Mouse (Mus musculus) liver, adult 2 months (tissue): Measurements from ENCODE around the gene Faap20. TPM values are rescaled to one million over a fixed set of nuclear protein-coding genes. Genes with fewer than 3 reads are reported as not detected.

ENCODE experiments used
- DNase-seq: peaks from one replicate; pipeline ENCODE4 v3.0.0-alpha.2; 2011; ENCODE audit warnings: low read depth, low spot score; ENCODE audit errors: extremely low read depth
- H3K27ac ChIP-seq: fragments of 200-500 bp; replicated peaks from 2 replicates; pipeline ENCODE4 v1.5.1; 2012; ENCODE audit warnings: low read depth, mild to moderate bottlenecking, control low read depth, inconsistent platforms, low read length; ENCODE audit not compliant: insufficient read depth
- H3K27me3 ChIP-seq: fragments of 200-500 bp; 2 replicates; pipeline ENCODE4 v1.6.1; 2012; ENCODE audit warnings: mild to moderate bottlenecking, moderate library complexity, low read length, inconsistent platforms; ENCODE audit not compliant: control insufficient read depth, insufficient read depth
- H3K36me3 ChIP-seq: fragments of 200-500 bp; 2 replicates; pipeline ENCODE4 v1.6.1; 2012; ENCODE audit warnings: low read length, inconsistent platforms; ENCODE audit not compliant: control insufficient read depth, insufficient read depth
- H3K4me1 ChIP-seq: fragments of 200-500 bp; 2 replicates; pipeline ENCODE4 v1.6.1; 2011; ENCODE audit warnings: low read length; ENCODE audit not compliant: control insufficient read depth, insufficient read depth
- H3K4me3 ChIP-seq: fragments of 200-500 bp; 2 replicates; pipeline ENCODE4 v1.5.1; 2011; ENCODE audit warnings: low read depth, mild to moderate bottlenecking, control low read depth, low read length, moderate library complexity; ENCODE audit not compliant: insufficient read depth
- H3K79me2 ChIP-seq: fragments of 200-500 bp; 2 replicates; pipeline ENCODE4 v1.6.1; 2012; ENCODE audit warnings: inconsistent platforms, mild to moderate bottlenecking, low read length, moderate library complexity; ENCODE audit not compliant: control insufficient read depth, insufficient read depth
- H3K9ac ChIP-seq: fragments of 200-500 bp; 2 replicates; pipeline ENCODE4 v1.6.1; 2012; ENCODE audit warnings: low read depth, mild to moderate bottlenecking, control low read depth, inconsistent platforms, low read length
- CTCF ChIP-seq: fragments of 200-500 bp; IDR thresholded peaks from 2 replicates; pipeline ENCODE4 v1.5.1; 2011; ENCODE audit warnings: low read depth, low read length, control low read depth
- POLR2A ChIP-seq: fragments of 200-500 bp; IDR thresholded peaks from 2 replicates; pipeline ENCODE4 v1.6.1; 2011; ENCODE audit warnings: low read length, control low read depth; ENCODE audit not compliant: insufficient read depth; ENCODE audit errors: extremely low read depth
- WGBS: fragments of 180-500 bp; shearing (Covaris S2); methylation state at CpG from one replicate; pipeline ENCODE4 v1.1.7; 2018; 5-methylcytosine and 5-hydroxymethylcytosine counted together
- polyA plus RNA-seq: library from polyadenylated mRNA; depleted of rRNA; stranded (reverse); fragments of >200 nt; gene quantifications from 2 replicates; pipeline ENCODE4 v1.2.3, GENCODE M21; 2012
- total RNA-seq: library from RNA; depleted of rRNA; stranded (reverse); fragments of >200 nt; gene quantifications from 2 replicates; pipeline ENCODE4 v1.2.3, GENCODE M21; 2014

Gene Faap20
- total and polyA plus RNA-seq, 2 experiments = 5.4 to 28.6 TPM

GRCm38 (mm10) chr4:155267639-155268175, 18.1 kb downstream of the Faap20 start:
- peaks cover 2% of the 10 kb centered on the region; the same call in 1 of the 2 replicates for H3K36me3 ChIP-seq
- H3K79me2 ChIP-seq = no peaks in the 10 kb centered on the region
- DNase-seq = no peak
- no peak overlapping the region for H3K9ac ChIP-seq
- H3K4me1 ChIP-seq = 0 out of 2 replicates have a peak, but pooled peaks cover 1% of the 10 kb centered on the region
- no peak overlapping the region for H3K4me3 ChIP-seq
- no peak overlapping the region for H3K27ac ChIP-seq
- no peak for TF ChIP-seq CTCF
- no peak for TF ChIP-seq POLR2A
- WGBS = 79% methylated on average over 12 of the region's 12 CpGs
- H3K27me3 ChIP-seq = no peaks in the 10 kb centered on the region

DNA sequence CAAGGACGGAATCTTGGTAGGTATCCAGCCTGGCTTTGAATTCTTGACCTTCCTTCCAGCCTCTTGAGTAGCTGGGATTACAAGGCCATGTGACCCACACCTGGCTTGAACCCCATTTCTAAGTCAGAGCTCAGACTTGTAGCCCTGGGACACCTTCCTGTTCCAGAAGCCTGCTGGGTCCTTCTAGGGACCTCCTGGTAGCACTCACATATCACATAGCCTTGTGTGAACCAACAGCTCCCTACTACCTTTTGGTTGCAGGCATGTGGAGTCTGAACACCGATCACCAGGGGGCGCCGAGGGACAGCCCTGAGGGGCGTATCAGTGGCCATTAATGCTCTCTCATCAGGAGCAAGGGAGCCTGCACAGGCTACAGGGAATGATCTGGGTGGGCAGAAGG, 18.8 kb downstream of the Faap20 start:
- Histone ChIP-seq H3K79me2 (no peaks in the 10 kb centered on the region), H3K36me3 (peaks cover 2% of the 10 kb centered on the region; the same call in 1 of the 2 replicates), H3K4me1 (0 out of 2 replicates have a peak, but pooled peaks cover 1% of the 10 kb centered on the region), H3K27me3 (no peaks in the 10 kb centered on the region), H3K4me3 (no peak overlapping the region), H3K9ac (no peak overlapping the region), H3K27ac (no peak overlapping the region)
- no peak for TF ChIP-seq POLR2A
- peak; percentile 75 for TF ChIP-seq CTCF
- no peak for DNase-seq
- WGBS = 42% methylated on average over 5 of the region's 5 CpGs

- no peak overlapping the region for H3K27ac ChIP-seq
- no peak for DNase-seq
- no peaks in the 10 kb centered on the region for H3K27me3 ChIP-seq
- no peaks in the 10 kb centered on the region for H3K79me2 ChIP-seq
- WGBS = 69% methylated on average over 5 of the region's 5 CpGs
- H3K4me1 ChIP-seq = no peaks in the 10 kb centered on the region
- peaks cover 2% of the 10 kb centered on the region; the same call in 1 of the 2 replicates for H3K36me3 ChIP-seq
- no peak overlapping the region for H3K9ac ChIP-seq
- TF ChIP-seq POLR2A = no peak
- TF ChIP-seq CTCF = no peak
- H3K4me3 ChIP-seq = no peak overlapping the region
Observed at GRCm38 (mm10) chr4:155274451-155274850, 24.8 kb downstream of the Faap20 start.

DNA sequence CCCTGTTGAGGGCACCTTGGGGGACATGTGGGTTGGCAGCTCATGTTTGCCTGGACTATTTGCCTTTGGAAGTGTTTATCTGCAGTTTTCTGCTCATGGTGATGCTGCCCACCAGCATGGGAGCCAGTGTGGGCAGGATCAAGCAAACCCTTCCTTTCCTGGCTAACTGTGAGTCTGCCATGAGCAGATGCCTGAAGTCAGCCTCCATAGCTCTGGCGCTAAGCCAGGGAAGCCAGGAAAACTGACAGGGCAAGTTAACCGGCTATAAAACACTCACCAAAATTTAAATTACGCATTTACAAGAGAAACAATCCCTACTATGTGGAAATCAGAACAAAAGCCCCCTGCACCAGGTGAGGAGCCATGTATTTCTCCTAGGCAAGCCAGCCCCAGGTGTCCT, 25.2 kb downstream of the Faap20 start:
- Histone ChIP-seq H3K27ac (no peak overlapping the region), H3K4me1 (no peaks in the 10 kb centered on the region), H3K36me3 (peaks cover 2% of the 10 kb centered on the region; the same call in 1 of the 2 replicates), H3K27me3 (no peaks in the 10 kb centered on the region), H3K4me3 (no peak overlapping the region), H3K9ac (no peak overlapping the region), H3K79me2 (no peaks in the 10 kb centered on the region)
- WGBS = 82% methylated on average over 3 of the region's 3 CpGs
- no peak for TF ChIP-seq POLR2A
- no peak for TF ChIP-seq CTCF
- no peak for DNase-seq

- Histone ChIP-seq H3K27ac (no peak overlapping the region), H3K27me3 (no peaks in the 10 kb centered on the region), H3K79me2 (no peaks in the 10 kb centered on the region), H3K4me1 (peaks cover 7% of the 10 kb centered on the region; the same call in 1 of the 2 replicates), H3K4me3 (no peak overlapping the region), H3K9ac (no peak overlapping the region), H3K36me3 (no peaks in the 10 kb centered on the region)
- no peak for DNase-seq
- whole genome bisulfite sequencing = 89% methylated on average over 6 of the region's 6 CpGs
- TF ChIP-seq CTCF = no peak
- TF ChIP-seq POLR2A = no peak
Observed at GRCm38 (mm10) chr4:155277963-155278362, 28.4 kb downstream of the Faap20 start.

DNA sequence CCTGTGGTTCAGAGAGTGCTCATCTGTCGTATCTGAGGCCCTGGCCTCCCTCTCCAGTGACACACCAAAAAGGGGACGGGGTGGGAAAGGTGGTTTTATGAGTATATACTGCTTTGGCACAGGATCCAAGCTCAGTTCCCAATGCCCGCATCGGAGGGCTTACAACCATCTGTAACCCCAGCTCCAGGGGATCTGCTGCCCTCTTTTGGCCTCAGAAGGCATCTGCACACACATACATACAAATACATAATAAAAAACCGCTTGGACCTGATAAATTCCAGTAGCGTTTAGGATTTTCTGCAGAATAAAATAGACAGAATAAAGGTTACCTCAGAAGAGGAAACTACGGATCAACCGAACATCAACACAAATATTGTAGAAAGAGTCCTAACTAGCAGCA, 29.5 kb downstream of the Faap20 start:
- peaks cover 7% of the 10 kb centered on the region; the same call in 1 of the 2 replicates for H3K4me1 ChIP-seq
- no peak overlapping the region for H3K9ac ChIP-seq
- TF ChIP-seq POLR2A (no peak), CTCF (peak; percentile 32)
- H3K4me3 ChIP-seq = no peak overlapping the region
- no peaks in the 10 kb centered on the region for H3K36me3 ChIP-seq
- DNase-seq = no peak
- H3K27ac ChIP-seq = no peak overlapping the region
- no peaks in the 10 kb centered on the region for H3K27me3 ChIP-seq
- WGBS = 95% methylated on average over 8 of the region's 8 CpGs
- H3K79me2 ChIP-seq = no peaks in the 10 kb centered on the region
